Mouse (Mus musculus) spleen, postnatal 14 days (tissue): ENCODE measurements around the gene Oard1.
A peak's percentile ranks its signal among the peaks of the same experiment; 100 is the strongest.

Experiments used
- DNase-seq, 2 experiments: peaks; one replicate each; pipeline ENCODE4 v3.0.0; 2021 to 2022; ENCODE audit warnings: low spot score in 2 of 2

Gene Oard1

DNA sequence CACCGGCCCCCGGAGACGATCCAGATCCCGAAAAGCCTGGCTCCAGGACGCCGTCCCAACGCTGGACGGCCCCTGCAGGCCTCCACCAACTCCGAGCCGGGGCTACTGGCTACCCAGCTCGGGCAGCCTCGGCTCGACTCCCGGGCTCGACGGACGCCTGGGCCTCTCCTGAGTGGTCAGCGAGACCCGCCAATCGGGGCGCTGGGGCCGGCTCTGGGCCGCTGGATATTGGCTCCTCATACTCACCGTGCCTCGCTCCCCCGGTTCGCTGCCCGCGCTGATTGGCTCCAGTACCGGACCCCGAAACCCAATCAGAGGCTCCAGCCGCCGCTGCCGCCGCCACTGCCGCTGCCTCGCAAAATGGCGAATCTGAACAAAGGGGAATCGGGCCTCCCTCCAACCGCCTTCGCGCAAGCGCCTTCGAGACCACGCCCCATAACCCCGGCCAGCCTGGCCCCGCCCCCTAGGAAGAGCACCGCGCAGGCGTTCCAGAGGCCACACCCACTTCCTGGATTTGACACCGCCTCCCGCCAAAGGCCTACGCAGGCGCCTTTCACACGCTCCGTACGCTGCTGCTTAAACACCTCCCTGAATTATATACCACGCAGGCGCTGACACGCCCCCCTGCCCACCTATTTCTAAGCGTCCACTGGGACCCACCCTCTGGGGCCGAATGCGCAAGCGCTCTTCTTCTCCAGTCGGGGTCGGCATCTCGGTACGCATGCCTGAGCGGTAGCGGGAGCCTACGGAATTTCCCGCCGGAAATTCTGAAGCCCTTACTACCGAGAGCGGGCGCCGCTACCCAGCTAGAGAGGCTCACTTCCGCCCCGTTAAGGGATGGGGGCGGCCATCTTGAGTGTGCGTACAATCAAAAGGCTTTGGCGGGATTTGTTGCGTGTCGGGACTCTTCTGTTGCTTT lies at the start of gene Oard1, which contains the start of gene Nfya:
TSS of gene Oard1 (plus strand) at position 635 of the 919 bp plus-strand sequence.
TSS of gene Nfya (minus strand) at position 527 of the 919 bp plus-strand sequence.
- DNase-seq, result peak; percentile 100

- DNase-seq, result no peak
Observed at GRCm38 (mm10) chr17:48360462-48360861, 49.4 kb upstream of the Oard1 start.

- no peak for DNase-seq
Observed at GRCm38 (mm10) chr17:48362346-48362745, 47.5 kb upstream of the Oard1 start.

DNA sequence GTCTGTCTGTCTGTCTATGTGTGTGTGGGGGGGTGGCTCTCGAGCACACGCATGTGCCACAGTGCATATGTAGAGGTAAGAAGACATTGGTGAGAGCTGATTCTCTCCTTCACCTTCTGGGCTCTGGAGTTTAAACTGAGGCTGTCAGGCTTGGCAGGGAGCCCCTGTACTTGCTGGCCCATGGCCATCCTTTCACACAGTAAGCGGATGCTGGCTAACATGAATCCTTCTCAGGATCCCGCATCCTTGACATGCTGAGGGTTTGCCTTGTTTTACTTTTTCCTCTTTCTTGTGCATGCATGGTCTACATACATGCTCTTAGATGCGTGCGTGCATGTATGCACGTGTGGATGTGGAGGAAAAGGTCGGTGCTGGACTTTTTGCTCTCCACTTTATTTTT lies 46.8 kb upstream of the Oard1 start:
- DNase-seq, result no peak

DNA sequence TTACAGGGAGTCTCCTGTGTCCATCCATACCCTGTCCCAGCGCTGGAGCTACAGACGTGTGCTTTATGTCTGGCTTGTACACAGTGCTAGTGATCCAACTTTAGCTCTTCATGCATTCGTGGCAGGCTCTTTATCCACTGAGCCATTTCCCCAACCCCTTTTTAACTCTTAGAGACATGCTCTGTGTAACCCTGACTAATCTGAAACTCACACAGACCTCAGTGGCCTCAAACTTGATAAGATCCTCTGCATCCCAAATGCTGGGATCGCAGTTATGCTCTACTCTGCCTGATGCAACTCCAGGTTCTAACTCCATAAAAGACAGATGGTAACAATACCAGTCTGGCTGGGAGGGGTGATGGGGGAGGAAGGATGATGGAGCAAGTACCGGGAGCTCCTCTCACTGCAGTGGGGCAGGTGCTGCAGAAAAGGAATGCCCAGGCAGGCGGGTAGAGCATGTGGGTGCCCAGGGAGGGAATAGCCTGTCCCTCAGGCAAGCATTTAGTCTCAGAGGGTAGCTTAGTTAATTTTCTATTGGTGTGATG lies 46.3 kb upstream of the Oard1 start:
- no peak for DNase-seq

DNA sequence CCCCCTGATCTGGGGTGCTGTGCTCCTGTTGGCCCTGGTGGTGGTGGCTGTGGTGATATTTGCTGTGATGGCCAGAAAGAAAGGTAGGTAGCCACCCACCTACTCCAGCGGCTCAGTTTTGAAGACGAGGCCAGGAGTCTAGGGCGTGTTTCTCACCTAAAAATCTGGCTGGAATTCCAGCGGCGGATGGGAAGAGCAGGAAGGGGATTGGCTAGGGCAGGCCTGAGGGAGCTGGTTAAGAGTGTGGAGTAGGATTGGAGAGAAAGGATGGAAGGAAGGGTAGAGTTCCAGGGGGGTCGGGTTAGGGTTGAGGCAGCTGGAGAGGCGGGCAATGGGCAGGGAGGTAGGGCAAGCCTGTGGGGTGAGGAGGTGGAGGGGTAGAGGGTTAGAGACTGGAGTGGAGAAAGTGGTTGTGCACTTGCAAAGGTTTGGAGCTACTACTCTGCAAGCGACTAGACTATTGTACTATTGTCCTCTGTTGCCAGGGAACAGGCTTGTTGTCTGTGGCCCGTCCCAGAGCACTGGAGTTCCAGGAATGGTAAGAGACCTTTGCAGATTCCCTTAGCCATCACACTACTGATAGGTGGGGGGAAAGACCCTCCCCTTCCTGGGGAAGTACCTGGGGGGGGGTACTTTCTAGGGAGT lies 44.2 kb upstream of the Oard1 start:
- no peak for DNase-seq

GRCm38 (mm10) chr17:48366806-48367205 lies 43.0 kb upstream of the Oard1 start:
- no peak for DNase-seq

GRCm38 (mm10) chr17:48371621-48372020 lies 38.2 kb upstream of the Oard1 start:
- no peak for DNase-seq

DNA sequence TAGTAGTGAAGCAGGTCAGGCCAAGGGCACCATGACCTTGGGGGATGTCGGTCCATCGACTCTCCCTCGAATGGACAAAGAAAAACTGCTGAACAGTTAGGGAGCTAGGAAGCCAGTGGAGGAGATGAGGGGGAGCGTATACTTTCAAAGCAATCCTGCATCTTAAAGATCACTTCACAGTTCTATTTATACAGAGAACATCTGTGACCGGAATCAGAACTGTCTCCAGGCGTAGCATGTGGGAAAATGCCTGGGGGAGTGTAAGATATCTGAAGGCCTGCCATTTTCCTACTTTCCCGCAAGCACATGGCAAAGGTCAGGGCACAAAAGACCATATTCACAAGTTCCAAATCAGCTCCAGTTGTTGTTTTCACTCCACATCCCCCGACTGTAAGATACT lies 36.8 kb upstream of the Oard1 start:
- DNase-seq, result no peak

DNA sequence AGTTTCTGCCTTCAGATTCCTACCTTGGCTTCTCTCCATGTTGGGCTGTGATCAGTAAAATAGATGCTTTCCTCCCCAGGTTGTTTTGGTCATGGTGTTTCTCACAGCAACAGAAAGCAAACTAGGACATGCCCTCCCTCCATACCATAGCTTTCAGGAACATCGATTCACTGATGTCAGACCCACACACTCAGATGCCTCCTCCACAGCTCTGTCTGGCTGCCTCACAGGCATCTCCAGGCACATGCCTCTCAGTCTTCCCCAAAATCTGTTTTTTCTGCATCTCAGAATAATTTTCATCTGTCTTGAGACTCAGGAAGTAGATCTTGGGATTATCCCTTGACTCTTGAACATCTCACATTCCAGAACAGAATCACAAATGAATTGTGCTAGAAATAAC lies 33.7 kb upstream of the Oard1 start:
- no peak for DNase-seq

- no peak for DNase-seq
Observed at GRCm38 (mm10) chr17:48379050-48379449, 30.8 kb upstream of the Oard1 start.

DNA sequence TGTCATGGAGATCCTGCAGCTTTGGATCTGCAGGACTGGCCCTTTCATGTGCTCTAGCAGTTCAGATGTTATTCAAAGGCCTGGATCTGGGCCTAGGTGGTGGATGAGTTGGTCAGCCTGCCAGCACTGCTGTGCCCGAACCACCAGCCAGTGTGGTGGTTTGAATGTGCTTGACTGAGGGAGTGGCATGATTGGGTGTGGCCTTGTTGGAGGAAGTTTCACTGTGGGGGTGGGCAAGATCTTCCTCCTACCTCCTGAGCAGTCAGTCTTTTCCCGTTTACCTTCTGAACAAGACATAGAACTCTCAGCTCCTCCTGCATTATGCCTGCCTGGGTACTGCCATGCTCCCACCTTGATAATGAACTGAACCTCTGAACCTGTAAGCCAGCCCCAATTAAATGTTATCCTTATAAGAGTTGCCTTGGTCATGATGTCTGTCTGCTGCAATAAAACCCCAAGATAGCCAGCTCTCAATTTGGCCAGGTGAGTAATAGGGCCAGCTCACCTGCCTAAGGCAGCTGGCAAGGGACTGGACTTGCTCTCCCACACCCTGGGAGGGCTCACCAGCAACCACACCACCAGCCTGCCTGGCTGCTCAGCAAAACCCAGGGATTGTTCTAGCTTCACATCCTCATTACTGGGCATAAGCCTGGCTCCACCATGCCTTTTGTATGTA lies 23.9 kb upstream of the Oard1 start:
- DNase-seq, result no peak

GRCm38 (mm10) chr17:48388666-48389065 lies 21.1 kb upstream of the Oard1 start:
- DNase-seq, result no peak

DNA sequence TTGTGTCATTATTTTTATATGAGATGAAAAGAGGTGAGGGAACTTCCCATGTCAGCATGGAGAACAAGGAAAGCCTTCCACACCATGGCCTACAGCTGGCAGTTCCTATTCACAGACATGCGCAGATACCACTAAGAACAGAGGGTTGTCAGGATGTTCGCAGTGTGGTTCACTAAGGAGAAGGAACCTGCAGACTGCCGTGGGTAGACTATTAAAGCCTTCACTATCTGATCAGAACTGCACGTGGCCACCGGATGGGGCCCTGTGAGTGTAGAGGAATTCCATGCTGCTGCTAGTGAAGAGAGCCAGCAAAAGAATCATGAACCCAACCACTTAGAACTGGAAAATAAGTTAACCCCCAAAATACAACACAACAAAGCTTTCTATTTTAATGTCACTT lies 20.4 kb upstream of the Oard1 start:
- DNase-seq, result no peak

- DNase-seq, result no peak
Observed at GRCm38 (mm10) chr17:48391446-48391845, 18.4 kb upstream of the Oard1 start.

DNA sequence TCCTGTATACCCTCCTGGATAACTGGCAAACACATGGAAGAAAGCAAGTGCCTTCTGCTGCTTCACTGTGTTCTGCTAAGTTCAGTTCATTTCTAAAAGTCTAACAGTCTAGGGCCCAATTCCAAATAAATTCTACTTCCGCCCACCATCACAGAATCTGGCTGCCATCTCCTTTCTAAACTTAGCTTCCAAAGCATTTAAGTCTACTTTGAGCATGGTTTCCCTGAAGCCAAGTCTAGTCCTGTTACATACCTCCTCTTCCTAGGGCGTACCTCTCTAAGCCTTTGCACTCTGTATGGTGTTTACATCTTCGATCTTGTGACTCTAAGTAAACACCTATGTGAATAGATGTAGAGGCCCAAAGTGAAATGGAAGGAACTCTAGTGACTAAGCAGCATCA lies 17.2 kb upstream of the Oard1 start:
- no peak for DNase-seq

DNA sequence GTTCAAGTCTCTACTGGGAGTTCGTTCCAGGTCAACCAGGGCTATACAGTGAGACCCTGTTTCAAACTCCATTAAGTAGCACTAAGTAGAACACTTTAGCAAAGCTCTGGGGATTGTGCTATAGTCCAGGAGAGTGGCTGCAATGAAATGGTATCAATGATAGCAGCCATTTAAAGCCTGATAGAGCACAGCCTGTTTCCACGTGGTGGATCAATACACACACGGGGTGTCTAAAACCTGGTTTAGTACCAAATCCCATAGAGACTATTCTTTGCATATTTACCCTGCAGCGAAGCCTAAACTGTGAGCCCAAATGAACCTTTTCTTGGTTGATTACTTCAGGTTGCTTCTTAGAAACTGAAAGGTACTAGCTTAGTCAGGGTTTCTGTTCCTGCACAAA lies 8.1 kb upstream of the Oard1 start:
- DNase-seq, result no peak

DNA sequence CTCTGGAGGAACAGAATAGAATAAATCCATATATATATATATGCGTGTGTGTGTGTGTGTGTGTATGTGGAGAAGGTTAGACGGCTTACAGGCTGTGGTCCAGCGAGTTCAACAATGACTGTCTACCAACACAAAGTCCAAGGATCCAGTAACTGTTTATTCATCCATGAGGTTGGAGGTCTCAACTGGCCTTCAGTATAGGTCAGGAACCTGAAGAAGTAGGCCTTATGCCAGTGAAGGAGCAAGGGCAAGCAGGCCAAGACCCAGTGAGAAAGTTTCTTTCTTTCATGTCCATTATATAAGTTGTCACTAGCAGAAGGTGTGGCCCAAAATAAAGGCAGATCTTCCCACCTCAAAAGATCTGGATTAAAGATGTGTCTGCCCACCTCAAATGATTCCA lies 7.1 kb upstream of the Oard1 start:
- no peak for DNase-seq

GRCm38 (mm10) chr17:48403848-48404247 lies 6.0 kb upstream of the Oard1 start:
- DNase-seq, result no peak

GRCm38 (mm10) chr17:48404706-48405105 lies 5.1 kb upstream of the Oard1 start:
- DNase-seq, result no peak

DNA sequence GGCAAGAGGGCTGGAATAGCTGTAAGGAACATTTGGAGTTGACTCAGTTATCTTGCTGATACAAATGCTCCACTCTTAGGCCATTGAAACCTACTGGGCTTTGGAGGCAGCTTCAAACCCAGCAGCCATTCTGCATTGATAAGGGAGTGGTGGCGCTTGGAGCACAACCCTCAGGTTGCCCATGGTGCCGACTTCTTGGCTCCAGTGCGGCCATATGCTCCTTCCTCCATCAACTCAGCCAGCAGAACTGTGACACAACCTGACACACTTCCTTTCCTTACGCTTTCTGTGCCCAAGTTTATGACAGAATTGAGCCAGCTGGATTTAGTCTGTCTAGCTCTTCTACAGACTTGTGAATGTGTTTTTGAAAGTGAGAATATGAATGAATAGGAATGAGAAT lies 2.7 kb upstream of the Oard1 start:
- DNase-seq, result no peak

DNA sequence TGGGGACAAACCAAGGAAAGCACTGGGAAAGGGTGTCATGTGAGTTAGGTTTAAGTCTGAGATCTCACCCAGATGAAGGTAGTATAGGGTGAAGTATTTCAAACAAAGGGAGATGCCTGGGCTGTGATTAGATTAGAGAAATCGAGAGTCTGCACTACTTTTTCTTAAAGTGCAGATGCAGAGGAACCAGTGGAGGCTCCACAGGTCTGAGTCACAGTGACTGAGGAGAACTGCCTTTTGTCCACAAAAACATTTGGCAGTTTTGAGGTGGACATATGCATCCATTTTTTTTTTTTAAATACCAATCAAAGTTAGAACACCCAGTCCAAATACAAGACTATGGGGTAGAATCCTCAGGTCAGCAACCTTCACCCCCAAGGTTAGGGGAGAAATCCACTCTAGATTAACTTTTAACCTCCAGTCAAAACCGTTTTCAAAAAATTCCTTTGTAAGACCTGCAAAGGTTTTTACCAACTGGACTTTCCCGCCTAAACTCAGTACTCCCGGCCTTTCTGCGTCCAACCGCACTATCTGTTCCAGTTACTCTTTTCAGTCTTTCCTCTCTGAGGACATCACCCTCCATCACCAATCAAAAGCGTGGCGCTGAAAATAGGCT lies 1.8 kb upstream of the Oard1 start:
- DNase-seq, result no peak
